Mouse (Mus musculus) lung, postnatal 25 days (tissue): ENCODE measurements at regions not wholly inside any gene's neighbourhood (a gene's known extent, or its start where the extent isn't known, plus 50 kb on each side); places are given as distances from the start of the nearest gene placed in this dataset.

ENCODE experiments used
- DNase-seq: peaks from one replicate; pipeline ENCODE4 v3.0.0; 2022; ENCODE audit warnings: low spot score

DNA sequence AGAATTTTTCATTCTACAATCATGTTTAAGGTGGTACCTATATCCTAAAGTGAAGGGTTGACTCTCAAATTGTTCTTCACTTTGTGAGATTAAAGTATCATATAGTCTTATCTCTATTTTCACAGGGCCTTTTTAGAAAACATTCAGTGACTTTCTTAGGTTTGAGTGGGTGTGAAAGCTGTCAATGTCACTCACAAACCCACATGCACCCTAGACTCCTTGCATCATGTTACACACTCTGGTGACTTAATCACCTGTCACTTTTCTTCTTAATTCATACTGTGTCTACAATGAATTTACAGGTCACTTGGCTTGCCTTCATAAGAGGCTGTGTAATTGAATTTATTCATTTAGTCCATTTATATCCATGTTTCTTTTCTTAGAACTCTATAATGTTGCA lies 1026.8 kb upstream of the Alcam start:
- DNase-seq, result no peak

GRCm38 (mm10) chr16:53439511-53439910 lies 985.6 kb upstream of the Alcam start:
- no peak for DNase-seq

GRCm38 (mm10) chr16:53418416-53418815 lies 964.5 kb upstream of the Alcam start:
- DNase-seq, result no peak

GRCm38 (mm10) chr16:53385176-53385575 lies 931.3 kb upstream of the Alcam start:
- DNase-seq, result no peak

DNA sequence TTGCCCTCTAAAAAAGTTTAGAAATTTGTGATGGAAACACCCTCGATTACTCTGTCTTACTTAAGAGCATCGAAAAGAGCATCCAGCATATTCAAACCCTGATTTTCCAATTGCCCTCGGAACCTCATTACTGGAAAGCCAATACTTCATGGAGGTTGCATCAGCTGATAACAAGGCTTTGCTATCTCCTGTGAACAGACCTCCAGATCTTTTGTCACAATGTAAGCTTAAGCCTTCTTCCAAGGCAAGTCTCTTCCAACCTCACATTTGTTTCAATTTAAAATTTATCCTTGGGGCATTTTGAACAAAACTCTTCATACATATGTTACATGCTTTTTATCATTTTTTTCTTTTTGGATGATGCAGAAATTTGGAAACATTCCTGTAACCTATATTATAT lies 888.3 kb upstream of the Alcam start:
- no peak for DNase-seq

DNA sequence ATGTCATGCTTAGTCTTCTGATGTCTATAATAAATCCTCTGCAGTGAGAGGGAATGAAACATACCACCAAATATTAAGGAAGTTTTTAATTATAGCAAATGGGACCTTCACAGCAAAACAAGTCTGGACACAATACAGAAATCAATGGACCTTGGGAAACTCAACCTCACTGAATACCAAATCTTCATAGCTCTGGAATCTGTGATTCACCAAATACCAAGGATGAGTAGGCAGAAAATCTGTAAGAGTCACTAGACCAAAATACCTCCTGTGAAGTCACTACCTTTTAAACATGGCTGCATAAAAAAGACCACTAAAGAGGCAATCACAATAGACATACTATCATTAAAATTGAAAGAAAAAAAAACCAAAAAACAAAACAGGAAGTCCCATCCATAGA lies 872.5 kb upstream of the Alcam start:
- no peak for DNase-seq

DNA sequence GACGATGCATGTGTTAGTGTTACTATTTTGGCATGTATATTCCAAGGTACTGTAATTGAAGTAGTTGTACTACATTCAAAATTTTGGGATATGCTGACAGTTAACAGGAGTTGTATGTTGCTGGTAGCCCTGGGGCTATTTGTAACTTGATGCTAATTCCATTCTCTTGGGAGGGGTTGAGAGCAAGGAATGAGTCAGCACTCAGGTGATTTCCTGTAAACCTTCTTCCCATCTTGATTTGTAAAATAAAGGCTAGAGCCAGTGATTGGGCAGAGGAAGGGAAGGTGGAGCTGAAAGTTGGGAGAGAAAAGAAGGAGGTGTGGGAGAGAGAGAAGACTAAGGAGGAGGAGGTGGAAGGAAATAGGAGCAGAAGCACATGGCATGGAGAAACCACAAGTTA lies 838.2 kb upstream of the Alcam start:
- no peak for DNase-seq

DNA sequence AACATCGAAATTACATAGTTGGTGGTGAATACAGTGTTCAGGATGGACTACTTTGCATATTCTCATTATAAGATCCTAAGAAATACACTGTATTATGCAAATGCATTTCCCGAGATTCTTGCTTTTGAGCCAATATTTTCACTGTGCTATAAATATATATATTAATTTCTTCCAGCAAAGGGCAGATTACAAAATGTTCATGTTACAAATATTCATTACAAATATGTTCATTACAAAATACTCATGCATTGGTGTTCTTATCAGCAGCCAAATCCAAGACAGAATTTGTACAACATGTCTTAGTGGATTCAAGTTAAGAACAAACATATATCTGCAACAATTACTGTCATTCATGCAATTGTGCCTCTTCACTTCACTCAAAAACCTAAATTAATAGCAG lies 828.1 kb upstream of the Alcam start:
- no peak for DNase-seq

DNA sequence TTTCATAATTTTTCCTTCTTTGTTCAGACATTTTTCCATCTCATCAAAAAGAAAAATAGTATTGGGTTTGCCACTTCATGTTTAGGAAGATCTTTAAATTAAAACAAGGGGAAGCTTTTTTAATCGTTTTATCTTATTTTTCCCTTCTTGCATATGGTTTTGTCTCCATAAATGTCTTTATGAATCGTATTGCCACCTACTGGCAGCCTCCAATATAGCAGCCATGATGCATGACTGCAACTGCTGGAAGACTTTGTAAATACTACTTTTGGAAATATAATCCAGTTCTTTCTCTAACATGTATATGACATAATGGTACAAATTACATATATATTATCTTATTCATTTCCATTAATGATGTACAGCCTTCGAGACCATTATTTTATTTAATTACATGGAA lies 812.2 kb upstream of the Alcam start:
- peak; percentile 44 for DNase-seq

- DNase-seq, result no peak
Measured at GRCm38 (mm10) chr16:53245365-53245764, 791.5 kb upstream of the Alcam start.

DNA sequence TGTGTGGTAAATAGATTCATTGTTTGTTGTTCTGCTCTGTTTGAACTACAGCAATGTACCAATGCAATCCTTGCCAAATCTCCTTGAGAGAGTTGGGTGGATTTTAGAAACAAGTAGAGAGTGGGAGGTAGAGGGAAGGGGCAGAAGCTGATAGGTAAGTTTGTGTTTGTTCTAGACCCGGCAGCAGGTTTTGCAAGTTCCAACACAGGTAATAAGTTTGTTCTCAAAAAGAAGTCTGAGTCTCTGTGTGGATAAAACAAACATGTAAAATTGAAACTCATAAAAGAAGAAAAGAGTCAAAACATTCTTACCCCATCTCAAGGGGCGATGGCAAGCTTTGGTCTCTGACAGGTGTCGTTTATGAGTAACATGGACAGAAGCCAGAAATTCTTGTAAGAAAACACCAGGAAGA lies 788.3 kb upstream of the Alcam start:
- peak; percentile 35 for DNase-seq

DNA sequence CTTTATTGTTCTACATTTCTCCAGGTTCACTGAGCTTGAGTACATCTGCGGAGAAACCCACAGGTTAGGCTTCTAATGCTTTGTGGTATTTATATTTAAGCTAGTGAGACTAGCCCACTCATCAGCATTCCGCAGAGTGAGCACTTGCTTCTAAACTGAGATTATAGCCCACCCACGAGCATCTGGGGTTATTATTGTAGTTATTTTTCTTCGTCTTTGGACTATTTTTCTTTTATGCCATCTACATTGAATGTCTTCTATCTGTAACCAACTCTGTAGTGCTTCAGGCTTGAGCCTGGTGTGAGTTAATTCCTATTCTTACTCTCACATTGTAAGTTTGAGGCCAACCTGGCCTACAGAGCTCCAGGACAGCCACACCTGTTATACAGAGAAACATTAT lies 765.0 kb upstream of the Alcam start:
- no peak for DNase-seq

- no peak for DNase-seq
Measured at GRCm38 (mm10) chr16:53201449-53201848, 747.6 kb upstream of the Alcam start.

GRCm38 (mm10) chr16:53186444-53186843 lies 732.6 kb upstream of the Alcam start:
- no peak for DNase-seq

DNA sequence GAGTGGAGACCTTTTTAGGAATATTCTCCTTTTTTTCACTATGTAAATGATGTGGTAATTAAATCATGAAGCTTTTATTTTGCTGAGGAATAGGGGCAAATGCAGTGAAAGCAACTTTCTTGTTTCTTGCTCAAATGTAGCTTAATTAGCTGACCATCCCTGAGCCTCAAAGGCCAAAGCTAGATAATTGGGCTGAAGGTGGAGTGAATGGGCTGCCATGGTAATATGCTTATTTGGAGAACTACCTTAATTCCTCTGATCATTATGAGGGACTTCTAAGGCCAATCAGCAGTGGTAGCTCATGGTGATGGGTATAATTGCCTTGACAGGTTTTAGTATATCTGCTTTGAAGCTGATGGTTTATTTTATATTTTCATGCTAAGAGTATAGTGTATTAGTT lies 702.5 kb upstream of the Alcam start:
- DNase-seq, result no peak

GRCm38 (mm10) chr16:53130677-53131076 lies 676.8 kb upstream of the Alcam start:
- no peak for DNase-seq

DNA sequence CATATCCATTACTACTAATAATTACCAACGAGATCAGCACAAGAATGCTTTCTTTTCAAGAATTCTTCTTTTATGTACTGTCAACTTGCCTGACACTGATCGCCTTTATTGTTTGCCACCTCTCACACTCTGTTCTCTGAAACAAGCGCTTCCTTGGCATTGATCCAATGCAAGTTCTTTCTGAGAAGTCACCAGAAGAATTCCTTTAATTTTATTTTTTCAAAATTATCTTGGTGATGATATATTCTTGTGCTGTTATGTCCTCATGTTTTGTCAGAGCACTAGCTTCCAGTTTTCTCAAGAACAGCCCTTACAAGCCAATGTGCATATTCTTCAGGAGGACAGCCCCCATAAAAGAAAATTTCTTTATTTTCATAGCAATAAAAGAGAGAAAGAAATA lies 654.9 kb upstream of the Alcam start:
- DNase-seq, result no peak

DNA sequence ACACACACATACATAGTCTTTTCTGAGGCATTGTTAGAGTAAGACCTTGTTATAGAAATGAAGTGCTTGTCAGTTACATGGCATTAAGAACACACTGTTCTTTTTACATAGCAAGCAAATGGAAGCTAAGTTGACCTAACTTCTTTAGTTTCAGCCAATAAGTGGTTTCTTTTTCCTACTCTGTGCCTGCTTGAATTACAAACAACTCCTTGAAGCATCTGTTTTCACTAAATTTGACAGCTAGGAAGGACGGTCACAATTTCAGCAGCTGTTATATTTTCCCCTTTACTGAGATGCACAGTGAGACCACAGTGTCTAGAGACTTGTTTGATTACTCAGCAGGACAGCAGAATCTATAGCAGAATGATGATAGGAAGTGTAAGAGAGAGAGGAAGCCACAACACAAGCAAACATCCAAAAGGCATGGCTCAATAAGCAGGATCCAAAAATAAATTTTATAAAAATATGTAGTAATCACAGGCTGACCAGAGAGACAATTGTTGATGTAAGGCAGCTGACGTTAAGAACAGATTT lies 641.6 kb upstream of the Alcam start:
- no peak for DNase-seq

- DNase-seq, result no peak
Measured at GRCm38 (mm10) chr16:53073856-53074568, 620.1 kb upstream of the Alcam start.

- no peak for DNase-seq
Measured at GRCm38 (mm10) chr16:53071887-53072682, 618.2 kb upstream of the Alcam start.

GRCm38 (mm10) chr16:53064151-53064550 lies 610.3 kb upstream of the Alcam start:
- DNase-seq, result no peak

DNA sequence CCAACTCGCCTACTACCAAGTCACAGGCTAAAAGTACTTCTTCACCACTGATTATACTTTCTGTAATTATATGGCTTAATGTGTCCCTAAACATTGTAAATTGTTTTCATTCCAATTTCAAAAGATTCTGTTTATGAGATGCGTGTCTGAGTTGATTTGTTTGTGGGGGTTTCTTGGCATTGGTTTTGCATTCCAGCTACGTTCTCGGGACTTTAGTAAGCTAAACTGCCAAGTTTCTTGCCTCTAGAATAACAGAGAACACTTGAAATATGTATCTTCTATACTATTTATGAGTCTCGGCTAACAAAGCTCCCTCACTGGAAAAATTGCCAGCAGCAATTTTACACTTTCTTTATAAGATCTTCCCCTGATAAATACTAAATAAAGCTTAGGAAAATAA lies 609.2 kb upstream of the Alcam start:
- DNase-seq, result no peak

GRCm38 (mm10) chr16:53026056-53026455 lies 572.2 kb upstream of the Alcam start:
- no peak for DNase-seq
